Mouse (Mus musculus) E14TG2a.4 (cell line): ENCODE data around the gene Gpr153.
A peak's percentile ranks its signal among the peaks of the same experiment; 100 is the strongest.

Experiments
- H3K27me3 ChIP-seq: 2 replicates; pipeline ENCODE4 v1.6.1; 2014; ENCODE audit warnings: low read length, control low read depth; ENCODE audit not compliant: insufficient read depth
- H3K36me3 ChIP-seq: 2 replicates; pipeline ENCODE4 v1.6.1; 2014; ENCODE audit warnings: low read length, control low read depth; ENCODE audit not compliant: insufficient read depth
- H3K4me1 ChIP-seq: replicated peaks from 2 replicates; pipeline ENCODE4 v1.6.1; 2014; ENCODE audit warnings: low read depth, low read length, control low read depth
- H3K4me3 ChIP-seq: replicated peaks from 2 replicates; pipeline ENCODE4 v1.5.1; 2014; ENCODE audit warnings: mild to moderate bottlenecking, low read length
- H3K9me3 ChIP-seq: 2 replicates; pipeline ENCODE4 v1.6.1; 2014; ENCODE audit warnings: low read length, control low read depth
- CTCF ChIP-seq: conservative IDR thresholded peaks from 2 replicates; pipeline ENCODE4 v1.5.1; 2014; ENCODE audit warnings: low read length
- NANOG ChIP-seq: IDR thresholded peaks from 2 replicates; pipeline ENCODE4 v1.6.1; 2014; ENCODE audit warnings: borderline replicate concordance, low read length, mixed read lengths
- POU5F1 ChIP-seq: IDR thresholded peaks from 2 replicates; pipeline ENCODE4 v1.6.1; 2014; ENCODE audit warnings: low read length, borderline replicate concordance

Gpr153 gene

GRCm38 (mm10) chr4:152243969-152244368 lies 30.1 kb upstream of the Gpr153 start:
- no peak overlapping the region for H3K4me3 ChIP-seq
- H3K36me3 ChIP-seq, result peaks cover 77% of the 10 kb centered on the region
- TF ChIP-seq CTCF, result no peak
- TF ChIP-seq POU5F1, result no peak
- no peak for TF ChIP-seq NANOG
- no peaks in the 10 kb centered on the region for H3K9me3 ChIP-seq
- H3K4me1 ChIP-seq, result peaks cover 18% of the 10 kb centered on the region
- H3K27me3 ChIP-seq, result no peaks in the 10 kb centered on the region

GRCm38 (mm10) chr4:152244545-152245522 lies 29.2 kb upstream of the Gpr153 start:
- H3K4me3 ChIP-seq, result no peak overlapping the region
- peaks cover 12% of the 10 kb centered on the region for H3K4me1 ChIP-seq
- no peaks in the 10 kb centered on the region for H3K9me3 ChIP-seq
- peaks cover 77% of the 10 kb centered on the region for H3K36me3 ChIP-seq
- TF ChIP-seq POU5F1 (no peak), NANOG (no peak), CTCF (no peak)
- H3K27me3 ChIP-seq, result no peaks in the 10 kb centered on the region

DNA sequence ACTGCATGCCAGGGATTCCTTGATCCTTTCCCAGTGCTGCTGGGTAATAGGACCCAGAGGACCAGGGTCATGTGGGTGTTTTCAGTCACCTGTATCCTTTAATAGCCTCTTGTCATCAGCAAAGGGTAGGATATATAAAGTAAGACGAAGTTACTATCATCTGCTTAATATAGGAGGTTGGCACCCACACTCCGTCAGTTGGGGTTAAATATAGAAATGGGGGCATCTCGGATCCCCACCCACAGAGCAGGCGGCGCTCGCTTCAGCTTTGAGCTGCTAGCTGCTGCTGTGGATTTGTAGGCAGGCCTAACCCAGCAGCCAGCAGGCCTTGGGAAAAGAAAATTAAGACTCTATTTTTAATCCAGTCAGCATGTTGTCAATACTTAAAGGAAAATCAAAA lies 28.0 kb upstream of the Gpr153 start:
- no peak for TF ChIP-seq NANOG
- no peak for TF ChIP-seq CTCF
- TF ChIP-seq POU5F1, result no peak
- Histone ChIP-seq H3K4me1 (peaks cover 6% of the 10 kb centered on the region), H3K36me3 (peaks cover 71% of the 10 kb centered on the region), H3K9me3 (no peaks in the 10 kb centered on the region), H3K4me3 (no peak overlapping the region), H3K27me3 (no peaks in the 10 kb centered on the region)

DNA sequence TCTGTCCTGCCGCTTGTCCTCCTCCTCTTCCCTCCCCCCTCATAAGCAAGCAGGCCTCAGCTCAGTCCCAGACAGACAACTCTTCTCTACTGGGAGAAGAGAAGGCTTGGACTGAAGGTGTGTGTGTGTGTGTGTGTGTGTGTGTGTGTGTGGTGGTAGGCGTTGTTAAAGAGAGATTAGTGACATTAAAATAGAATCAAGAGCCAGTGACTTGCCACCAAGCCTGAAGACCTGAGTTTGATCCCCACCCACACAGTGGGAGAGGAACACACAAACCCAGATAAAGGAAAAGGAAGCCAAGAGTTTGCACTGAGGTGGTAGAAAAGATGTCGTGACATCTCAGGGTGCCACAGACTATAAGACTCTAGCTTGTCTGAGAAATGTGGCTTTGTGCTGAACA lies 26.8 kb upstream of the Gpr153 start:
- no peaks in the 10 kb centered on the region for H3K9me3 ChIP-seq

GRCm38 (mm10) chr4:152250615-152251014 lies 23.4 kb upstream of the Gpr153 start:
- peaks cover 58% of the 10 kb centered on the region for H3K36me3 ChIP-seq
- H3K4me3 ChIP-seq, result no peak overlapping the region
- no peaks in the 10 kb centered on the region for H3K9me3 ChIP-seq
- TF ChIP-seq POU5F1 (no peak), NANOG (no peak), CTCF (no peak)
- H3K27me3 ChIP-seq, result no peaks in the 10 kb centered on the region
- H3K4me1 ChIP-seq, result peaks cover 8% of the 10 kb centered on the region; the same call in 1 of the 2 replicates

More for the DNA sequence above, 26.8 kb upstream of the Gpr153 start:
- peaks cover 1% of the 10 kb centered on the region for H3K4me1 ChIP-seq
- H3K4me3 ChIP-seq, result no peak overlapping the region
- H3K36me3 ChIP-seq, result peaks cover 59% of the 10 kb centered on the region
- TF ChIP-seq POU5F1, result no peak
- no peak for TF ChIP-seq NANOG
- TF ChIP-seq CTCF, result no peak
- no peaks in the 10 kb centered on the region for H3K27me3 ChIP-seq

DNA sequence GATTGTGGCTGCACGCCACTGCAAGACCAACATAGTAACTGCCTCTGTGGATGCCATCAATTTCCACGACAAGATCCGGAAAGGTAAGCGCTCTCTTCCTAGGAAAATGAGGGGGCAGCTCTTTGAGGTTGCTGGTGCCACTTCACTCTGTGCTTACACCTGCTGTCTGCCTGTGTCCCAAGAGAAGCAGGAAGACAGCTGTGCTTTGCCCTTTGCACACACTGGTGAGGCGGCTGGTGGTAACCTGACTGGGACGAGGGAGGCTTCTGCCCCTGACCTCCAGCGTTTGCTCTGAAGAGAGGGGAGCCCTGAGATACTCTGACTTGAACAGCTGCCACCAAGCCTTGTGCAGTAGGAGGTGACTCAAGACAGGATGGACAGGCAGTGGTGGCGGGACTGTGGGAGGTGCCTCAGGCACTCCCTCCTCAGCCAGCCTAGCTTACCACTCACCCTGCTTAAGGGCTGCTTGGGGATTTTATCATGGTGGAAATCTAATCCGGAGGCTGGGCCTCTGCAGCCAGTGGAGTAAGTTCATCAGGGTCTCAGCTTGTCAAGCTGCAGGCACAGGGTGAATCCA lies 20.8 kb upstream of the Gpr153 start:
- TF ChIP-seq CTCF (no peak), NANOG (no peak), POU5F1 (no peak)

GRCm38 (mm10) chr4:152257070-152257469 lies 17.0 kb upstream of the Gpr153 start:
- no peaks in the 10 kb centered on the region for H3K9me3 ChIP-seq
- H3K4me3 ChIP-seq, result no peak overlapping the region
- no peaks in the 10 kb centered on the region for H3K27me3 ChIP-seq
- TF ChIP-seq POU5F1, result no peak
- TF ChIP-seq CTCF, result no peak
- no peak for TF ChIP-seq NANOG
- peaks cover 67% of the 10 kb centered on the region for H3K36me3 ChIP-seq
- H3K4me1 ChIP-seq, result peaks cover 35% of the 10 kb centered on the region

More for the DNA sequence above, 20.8 kb upstream of the Gpr153 start:
- Histone ChIP-seq H3K4me3 (no peak overlapping the region), H3K27me3 (no peaks in the 10 kb centered on the region), H3K4me1 (peaks cover 9% of the 10 kb centered on the region; the same call in 1 of the 2 replicates), H3K9me3 (no peaks in the 10 kb centered on the region), H3K36me3 (peaks cover 62% of the 10 kb centered on the region)

- TF ChIP-seq NANOG (no peak), CTCF (no peak), POU5F1 (no peak)
- no peaks in the 10 kb centered on the region for H3K9me3 ChIP-seq
- H3K36me3 ChIP-seq, result peaks cover 43% of the 10 kb centered on the region
- H3K4me3 ChIP-seq, result 0 out of 2 replicates have a peak overlapping the region, but pooled peaks have one; percentile 62
- peaks cover 58% of the 10 kb centered on the region for H3K4me1 ChIP-seq
- H3K27me3 ChIP-seq, result no peaks in the 10 kb centered on the region
Measured at GRCm38 (mm10) chr4:152260451-152260850, 13.6 kb upstream of the Gpr153 start.
